In the genomic region with DNA sequence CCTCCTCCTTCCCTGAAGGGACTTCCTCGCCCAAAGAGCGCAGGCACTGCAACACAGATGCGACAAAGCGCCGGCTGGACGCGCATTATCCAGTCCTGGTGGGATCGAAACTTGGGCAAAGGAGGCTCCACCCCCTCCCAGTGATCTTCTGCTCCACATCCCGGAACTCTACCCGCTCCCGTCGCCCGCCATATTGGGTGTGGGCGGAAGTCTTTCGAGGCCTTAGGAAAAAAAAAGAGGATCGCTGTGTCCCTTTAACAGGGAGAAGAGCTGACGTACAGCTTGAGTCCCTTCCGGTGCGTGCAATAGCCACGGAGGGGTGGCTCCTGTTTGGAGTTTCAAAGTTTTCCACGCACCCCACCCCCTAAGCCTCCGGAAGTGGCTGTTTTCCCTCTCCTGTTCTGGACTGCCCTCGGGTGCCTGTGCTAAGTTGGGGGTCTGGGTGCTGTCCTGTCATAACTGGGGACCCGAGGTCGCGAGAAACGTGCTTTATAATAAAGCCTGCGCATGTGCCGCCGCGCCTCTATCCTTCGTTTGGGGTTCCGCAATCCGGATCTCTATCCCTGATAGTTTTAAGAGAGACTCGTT, we compare ENCODE assay signal across 8 mouse cellular contexts. TPM values are rescaled to one million over a fixed set of nuclear protein-coding genes. Genes with fewer than 3 reads are reported as not detected.
DNase-seq lines count a peak whose midpoint lies in the region; ATAC-seq and TF ChIP-seq lines count a peak whose summit lies in the region.

No protein-coding gene starts in this region.

- H3K4me1 ChIP-seq in brown adipose tissue, adult 24 weeks (ENCODE audit: control insufficient read depth, insufficient read depth, insufficient read length, low read length) = peaks cover 10% of the 10 kb centered on the region
- peaks cover 28 to 50% of the 10 kb centered on the region in 2 experiments for H3K4me1 ChIP-seq in heart, embryonic 14.5 days (ENCODE audit: control insufficient read depth in 2 of 2, insufficient read depth in 2 of 2, low read length in 2 of 2)
- peaks cover 13 to 19% of the 10 kb centered on the region in 2 experiments for H3K4me1 ChIP-seq in liver, embryonic 14.5 days (replicated peaks; ENCODE audit: control insufficient read depth in 2 of 2, insufficient read depth in 2 of 2, low read length in 1 of 2)
- H3K4me1 ChIP-seq in neural tube, embryonic 11.5 days (ENCODE audit: control insufficient read depth, insufficient read depth, low read length) = peaks cover 10% of the 10 kb centered on the region
- peaks cover 6% of the 10 kb centered on the region; the same call in 1 of the 2 replicates for H3K4me1 ChIP-seq in stomach, postnatal 0 days (replicated peaks; ENCODE audit: control insufficient read depth, insufficient read depth)

- peak; percentile 81 for DNase-seq in CD4-positive, CD25-positive, alpha-beta regulatory T cell, adult 2 months (ENCODE audit: low read depth, low spot score)
- peak; percentile 68 for DNase-seq in fat pad, adult 2 months (ENCODE audit: extremely low read depth, low read depth, low spot score)
- DNase-seq in kidney, postnatal 25 days = peak; percentile 95 to 98
- peak; percentile 76 to 81 (median 77) for DNase-seq in liver, embryonic 14.5 days (ENCODE audit: low read depth in 3 of 3, low spot score in 3 of 3)
- peak; percentile 94 for DNase-seq in neural tube, embryonic 11.5 days (ENCODE audit: low spot score)
- DNase-seq in stomach, postnatal 0 days (ENCODE audit: low spot score) = peak; percentile 95

- no peaks in the 10 kb centered on the region for H3K27me3 ChIP-seq in heart, embryonic 14.5 days (ENCODE audit: control insufficient read depth, insufficient read depth, low read length)
- no peaks in the 10 kb centered on the region for H3K27me3 ChIP-seq in liver, embryonic 14.5 days (ENCODE audit: control insufficient read depth, insufficient read depth, low read length)
- no peaks in the 10 kb centered on the region for H3K27me3 ChIP-seq in neural tube, embryonic 11.5 days (ENCODE audit: control insufficient read depth, insufficient read depth, low read length)
- no peaks in the 10 kb centered on the region for H3K27me3 ChIP-seq in stomach, postnatal 0 days (ENCODE audit: control insufficient read depth, insufficient read depth, low read length)

- peak overlapping the region; percentile 94 for H3K27ac ChIP-seq in brown adipose tissue, adult 24 weeks (replicated peaks; ENCODE audit: low read depth, low read length)
- H3K27ac ChIP-seq in heart, embryonic 14.5 days (replicated peaks in 1 of 2; ENCODE audit: control insufficient read depth in 1 of 2, insufficient read depth in 1 of 2, low read depth in 2 of 2, low read length in 2 of 2) = peak overlapping the region; percentile 97 to 98
- H3K27ac ChIP-seq in liver, embryonic 14.5 days = peak overlapping the region; percentile 86
- peak overlapping the region; percentile 97 for H3K27ac ChIP-seq in neural tube, embryonic 11.5 days (ENCODE audit: low read depth, low read length)
- peak overlapping the region; percentile 94 for H3K27ac ChIP-seq in stomach, postnatal 0 days (replicated peaks)

- H3K9ac ChIP-seq in heart, embryonic 14.5 days (ENCODE audit: low read length) = peak overlapping the region; percentile 88
- peak overlapping the region; percentile 78 for H3K9ac ChIP-seq in liver, embryonic 14.5 days (replicated peaks)
- H3K9ac ChIP-seq in neural tube, embryonic 11.5 days (ENCODE audit: low read length) = peak overlapping the region; percentile 86
- H3K9ac ChIP-seq in stomach, postnatal 0 days (ENCODE audit: low read length) = peak overlapping the region; percentile 79

- under 1% methylated on average over 35 of the region's 35 CpGs for WGBS in heart, embryonic 14.5 days
- WGBS in liver, embryonic 14.5 days (ENCODE audit: insufficient replicate concordance) = under 1% methylated on average over 35 of the region's 35 CpGs
- WGBS in neural tube, embryonic 11.5 days = under 1% methylated on average over 35 of the region's 35 CpGs
- WGBS in stomach, postnatal 0 days = under 1% methylated on average over 35 of the region's 35 CpGs

- H3K36me3 ChIP-seq in heart, embryonic 14.5 days (ENCODE audit: control insufficient read depth, insufficient read depth, low read length) = peaks cover 21% of the 10 kb centered on the region
- no peaks in the 10 kb centered on the region for H3K36me3 ChIP-seq in liver, embryonic 14.5 days (replicated peaks; ENCODE audit: control insufficient read depth, insufficient read depth, low read depth)
- H3K36me3 ChIP-seq in neural tube, embryonic 11.5 days (ENCODE audit: control insufficient read depth, insufficient read depth, low read length) = no peaks in the 10 kb centered on the region
- H3K36me3 ChIP-seq in stomach, postnatal 0 days (ENCODE audit: control insufficient read depth, insufficient read depth, low read length) = peaks cover 14% of the 10 kb centered on the region

- ATAC-seq in heart, embryonic 14.5 days (ENCODE audit: insufficient number of reproducible peaks, insufficient read depth, low FRiP score, low read depth) = peak; percentile 57
- ATAC-seq in liver, embryonic 14.5 days (ENCODE audit: insufficient read depth) = peak; percentile 77
- ATAC-seq in neural tube, embryonic 11.5 days (ENCODE audit: insufficient read depth, low FRiP score, low TSS enrichment) = peak; percentile 74
- peak; percentile 73 for ATAC-seq in stomach, postnatal 0 days (ENCODE audit: low FRiP score, low TSS enrichment)

- TF ChIP-seq EP300 in liver, embryonic 14.5 days (IDR thresholded peaks at IDR 0.05; ENCODE audit: low read depth) = 0 out of 2 replicates have a peak, but pooled peaks have one; percentile 22
- peak; percentile 93 for TF ChIP-seq EP300 in stomach, postnatal 0 days (optimal IDR thresholded peaks at IDR 0.05)

- no peak for TF ChIP-seq CTCF in liver, embryonic 14.5 days (IDR thresholded peaks at IDR 0.05; ENCODE audit: low read depth)
- TF ChIP-seq CTCF in stomach, postnatal 0 days (IDR thresholded peaks at IDR 0.05; ENCODE audit: low read depth) = no peak

- peak overlapping the region; percentile 88 for H3K4me2 ChIP-seq in heart, embryonic 14.5 days (ENCODE audit: low read length)
- H3K4me2 ChIP-seq in liver, embryonic 14.5 days (ENCODE audit: low read depth) = peak overlapping the region; percentile 96
- H3K4me2 ChIP-seq in neural tube, embryonic 11.5 days (ENCODE audit: low read depth) = peak overlapping the region; percentile 81
- peak overlapping the region; percentile 89 for H3K4me2 ChIP-seq in stomach, postnatal 0 days (replicated peaks; ENCODE audit: low read depth)

- no peaks in the 10 kb centered on the region for H3K9me3 ChIP-seq in heart, embryonic 14.5 days (ENCODE audit: control insufficient read depth, low read length)
- H3K9me3 ChIP-seq in liver, embryonic 14.5 days (ENCODE audit: control insufficient read depth, low read length) = no peaks in the 10 kb centered on the region
- H3K9me3 ChIP-seq in neural tube, embryonic 11.5 days (ENCODE audit: control insufficient read depth, low read length) = no peaks in the 10 kb centered on the region
- no peaks in the 10 kb centered on the region for H3K9me3 ChIP-seq in stomach, postnatal 0 days (ENCODE audit: control insufficient read depth, low read length)

- peak overlapping the region; percentile 75 for H3K4me3 ChIP-seq in brown adipose tissue, adult 24 weeks (ENCODE audit: insufficient read depth, low read depth, low read length)
- H3K4me3 ChIP-seq in heart, embryonic 14.5 days (ENCODE audit: control insufficient read depth in 1 of 2, insufficient read depth in 1 of 2, low read depth in 1 of 2, low read length in 2 of 2) = peak overlapping the region; percentile 64 to 66
- peak overlapping the region; percentile 70 to 87 for H3K4me3 ChIP-seq in liver, embryonic 14.5 days (ENCODE audit: insufficient read depth in 1 of 2, low read depth in 2 of 2, low read length in 2 of 2)
- peak overlapping the region; percentile 63 for H3K4me3 ChIP-seq in neural tube, embryonic 11.5 days (ENCODE audit: low read depth, low read length)
- peak overlapping the region; percentile 65 for H3K4me3 ChIP-seq in stomach, postnatal 0 days (ENCODE audit: low read depth, low read length)

RNA-seq across cellular contexts. Expression of a gene that starts 9.2 kb away (rescaled TPM):
- 31.2 and 45.5 TPM in 2 replicates for polyA plus RNA-seq in brown adipose tissue, adult 24 weeks (2012; ENCODE audit: insufficient read depth, insufficient read length, missing spikeins)
- 20.7 and 20.8 TPM in 2 replicates for polyA plus RNA-seq in heart, embryonic 14.5 days (2014; fragmentation: Nextera tagmentation; extraction: Ambion mirVana)
- polyA plus RNA-seq in liver, embryonic 14.5 days (2012; rRNA removed) = 5.5 and 8.8 TPM in 2 replicates
- 4.4 and 4.5 TPM in 2 replicates for polyA plus RNA-seq in liver, embryonic 14.5 days (2014; fragmentation: Nextera tagmentation; extraction: Ambion mirVana)
- 34.6 and 39.7 TPM in 2 replicates for polyA plus RNA-seq in neural tube, embryonic 11.5 days (2014; fragmentation: Nextera tagmentation; extraction: Ambion mirVana)
- polyA plus RNA-seq in stomach, postnatal 0 days (2015; fragmentation: Nextera tagmentation; extraction: Ambion mirVana) = 24.7 and 28.7 TPM in 2 replicates

RNA-seq across cellular contexts. Expression of a gene that starts 9.8 kb away (rescaled TPM):
- 47.1 and 49.4 TPM in 2 replicates for polyA plus RNA-seq in brown adipose tissue, adult 24 weeks (2012; ENCODE audit: insufficient read depth, insufficient read length, missing spikeins)
- polyA plus RNA-seq in heart, embryonic 14.5 days (2014; fragmentation: Nextera tagmentation; extraction: Ambion mirVana) = 55.9 and 58.0 TPM in 2 replicates
- polyA plus RNA-seq in liver, embryonic 14.5 days (2012; rRNA removed) = 22.3 and 22.8 TPM in 2 replicates
- 25.7 and 27.9 TPM in 2 replicates for polyA plus RNA-seq in liver, embryonic 14.5 days (2014; fragmentation: Nextera tagmentation; extraction: Ambion mirVana)
- 53.0 and 58.5 TPM in 2 replicates for polyA plus RNA-seq in neural tube, embryonic 11.5 days (2014; fragmentation: Nextera tagmentation; extraction: Ambion mirVana)
- polyA plus RNA-seq in stomach, postnatal 0 days (2015; fragmentation: Nextera tagmentation; extraction: Ambion mirVana) = 79.0 and 82.8 TPM in 2 replicates

RNA-seq across cellular contexts. Expression of a gene that starts 17.2 kb away (rescaled TPM):
- polyA plus RNA-seq in brown adipose tissue, adult 24 weeks (2012; ENCODE audit: insufficient read depth, insufficient read length, missing spikeins) = 1.6 and 1.8 TPM in 2 replicates
- 0.27 and 0.46 TPM in 2 replicates for polyA plus RNA-seq in heart, embryonic 14.5 days (2014; fragmentation: Nextera tagmentation; extraction: Ambion mirVana)
- polyA plus RNA-seq in liver, embryonic 14.5 days (2012; rRNA removed) = not detected in 2 replicates
- 0.05 TPM in 1 of 2 replicates, not detected in the other for polyA plus RNA-seq in liver, embryonic 14.5 days (2014; fragmentation: Nextera tagmentation; extraction: Ambion mirVana)
- 0.13 and 0.28 TPM in 2 replicates for polyA plus RNA-seq in neural tube, embryonic 11.5 days (2014; fragmentation: Nextera tagmentation; extraction: Ambion mirVana)
- 0.75 and 0.98 TPM in 2 replicates for polyA plus RNA-seq in stomach, postnatal 0 days (2015; fragmentation: Nextera tagmentation; extraction: Ambion mirVana)

RNA-seq across cellular contexts. Expression of a gene that starts 23.3 kb away (rescaled TPM):
- 210 and 250 TPM in 2 replicates for polyA plus RNA-seq in brown adipose tissue, adult 24 weeks (2012; ENCODE audit: insufficient read depth, insufficient read length, missing spikeins)
- polyA plus RNA-seq in heart, embryonic 14.5 days (2014; fragmentation: Nextera tagmentation; extraction: Ambion mirVana) = 170 and 184 TPM in 2 replicates
- polyA plus RNA-seq in liver, embryonic 14.5 days (2012; rRNA removed) = 52.2 and 69.6 TPM in 2 replicates
- 74.0 and 79.2 TPM in 2 replicates for polyA plus RNA-seq in liver, embryonic 14.5 days (2014; fragmentation: Nextera tagmentation; extraction: Ambion mirVana)
- 290 and 313 TPM in 2 replicates for polyA plus RNA-seq in neural tube, embryonic 11.5 days (2014; fragmentation: Nextera tagmentation; extraction: Ambion mirVana)
- polyA plus RNA-seq in stomach, postnatal 0 days (2015; fragmentation: Nextera tagmentation; extraction: Ambion mirVana) = 143 and 148 TPM in 2 replicates

RNA-seq across cellular contexts. Expression of a gene that starts 24.8 kb away (rescaled TPM):
- polyA plus RNA-seq in brown adipose tissue, adult 24 weeks (2012; ENCODE audit: insufficient read depth, insufficient read length, missing spikeins) = 23.8 and 26.8 TPM in 2 replicates
- polyA plus RNA-seq in heart, embryonic 14.5 days (2014; fragmentation: Nextera tagmentation; extraction: Ambion mirVana) = 15.2 and 16.8 TPM in 2 replicates
- 7.2 and 7.7 TPM in 2 replicates for polyA plus RNA-seq in liver, embryonic 14.5 days (2012; rRNA removed)
- polyA plus RNA-seq in liver, embryonic 14.5 days (2014; fragmentation: Nextera tagmentation; extraction: Ambion mirVana) = 4.6 and 4.9 TPM in 2 replicates
- polyA plus RNA-seq in neural tube, embryonic 11.5 days (2014; fragmentation: Nextera tagmentation; extraction: Ambion mirVana) = 22.7 and 25.0 TPM in 2 replicates
- 30.0 and 33.2 TPM in 2 replicates for polyA plus RNA-seq in stomach, postnatal 0 days (2015; fragmentation: Nextera tagmentation; extraction: Ambion mirVana)

Comparison
In these comparisons a context has a peak if more than half of its experiments do, and no peak if none do; other contexts are left out.
1. Peak in every context shown above with its lines: DNase-seq, ATAC-seq, H3K4me3 ChIP-seq and H3K27ac ChIP-seq.